Mouse (Mus musculus): Measurements from ENCODE around the gene Rpl23.

- TF ChIP-seq GATA1 (IDR thresholded peaks at IDR 0.05; ENCODE audit: borderline replicate concordance, low read length): no peak
- TF ChIP-seq CTCF (IDR thresholded peaks at IDR 0.05; ENCODE audit: low read depth, low read length): no peak
- TF ChIP-seq TAL1 (conservative IDR thresholded peaks at IDR 0.05; ENCODE audit: low read depth, low read length): no peak
Measured at GRCm38 (mm10) chr11:97819923-97820322, 37.7 kb upstream of the Rpl23 start.
